Mouse (Mus musculus) CD4-positive, CD25-positive, alpha-beta regulatory T cell, adult 4 months (primary cell): ENCODE data around the gene Hgf. TPM values are rescaled to one million over a fixed set of nuclear protein-coding genes. Genes with fewer than 3 reads are reported as not detected.

ENCODE experiments used
- polyA plus RNA-seq, 2 experiments: library from polyadenylated mRNA; unstranded; fragments of 100-300 nt; shearing (Covaris generic); gene quantifications; one replicate each; pipeline ENCODE4 v1.2.1; 2017

The Hgf gene
- polyA plus RNA-seq, 2 experiments from 2014 or later = 4.3 to 5.0 TPM

Other genes starting within 250 kb of the Hgf start
- not detected for gene Gm28710, start 238.3 kb downstream of the Hgf start, polyA plus RNA-seq